Mouse (Mus musculus) liver, embryonic 13.5 days (tissue): ENCODE measurements at regions not wholly inside any gene's neighbourhood (a gene's known extent, or its start where the extent isn't known, plus 50 kb on each side); places are given as distances from the start of the nearest gene placed in this dataset.
"Not testable (repeated sequence)": the region's sequence is repeated elsewhere in the genome, so short reads cannot be mapped to it uniquely, and the experiment has no call there.

Experiments used
- ATAC-seq: fragments of 200-750 bp; cut with Nextera tagmentation; 2 replicates; pipeline ENCODE4 v1.8.0; 2017; ENCODE audit warnings: low read depth, mild to moderate bottlenecking, moderate number of reproducible peaks, moderate library complexity
- DNase-seq: peaks from one replicate; pipeline ENCODE4 v3.0.0; 2022
- H3K27ac ChIP-seq: fragments of 300-500 bp; sonication (generic); 2 replicates; pipeline ENCODE4 v1.5.1; 2015; ENCODE audit warnings: moderate library complexity, mild to moderate bottlenecking, inconsistent platforms
- H3K27me3 ChIP-seq: fragments of 300-500 bp; sonication (generic); 2 replicates; pipeline ENCODE4 v1.6.1; 2015; ENCODE audit warnings: mild to moderate bottlenecking, inconsistent platforms
- H3K36me3 ChIP-seq: fragments of 300-500 bp; sonication (generic); 2 replicates; pipeline ENCODE4 v1.6.1; 2015; ENCODE audit warnings: mild to moderate bottlenecking, inconsistent platforms
- H3K4me1 ChIP-seq: fragments of 300-500 bp; sonication (generic); replicated peaks from 2 replicates; pipeline ENCODE4 v1.6.1; 2015; ENCODE audit warnings: inconsistent platforms
- H3K4me2 ChIP-seq: fragments of 300-500 bp; sonication (generic); 2 replicates; pipeline ENCODE4 v1.6.1; 2015; ENCODE audit warnings: inconsistent platforms, mild to moderate bottlenecking, moderate library complexity
- H3K4me3 ChIP-seq: fragments of 300-500 bp; sonication (generic); replicated peaks from 2 replicates; pipeline ENCODE4 v1.5.1; 2015; ENCODE audit warnings: mild to moderate bottlenecking, inconsistent platforms
- H3K9ac ChIP-seq: fragments of 300-500 bp; sonication (generic); 2 replicates; pipeline ENCODE4 v1.6.1; 2015; ENCODE audit warnings: mild to moderate bottlenecking, inconsistent platforms
- H3K9me3 ChIP-seq: fragments of 300-500 bp; sonication (generic); replicated peaks from 2 replicates; pipeline ENCODE4 v1.6.1; 2016; ENCODE audit warnings: inconsistent platforms
- WGBS: fragments of 180-500 bp; shearing (Covaris S2); methylation state at CpG from one replicate; pipeline ENCODE4 v1.1.7; 2015; ENCODE audit not compliant: insufficient replicate concordance; 5-methylcytosine and 5-hydroxymethylcytosine counted together

DNA sequence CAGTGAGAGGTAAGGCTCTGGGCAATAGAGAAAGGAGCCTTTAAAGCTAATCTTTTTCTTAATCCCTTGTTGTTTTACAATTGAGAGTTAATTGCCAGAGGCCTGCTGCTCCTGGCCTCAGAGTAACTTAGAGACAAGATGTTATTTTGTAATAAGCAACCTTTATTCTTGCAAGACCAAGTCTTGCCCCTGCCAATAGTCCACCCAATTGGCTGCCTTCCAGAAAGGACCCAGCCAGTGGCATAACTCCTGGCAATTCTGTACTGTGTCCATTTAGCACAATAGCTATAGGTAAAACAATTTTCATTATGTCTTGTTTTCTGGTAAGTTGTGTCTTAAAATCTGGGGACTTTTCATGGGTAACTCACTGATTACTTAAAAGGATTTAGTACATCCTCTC, 411.9 kb upstream of the Ccdc54 start:
- Histone ChIP-seq H3K27me3 (no peaks in the 10 kb centered on the region), H3K4me1 (no peaks in the 10 kb centered on the region), H3K9me3 (no peaks in the 10 kb centered on the region), H3K4me3 (no peak overlapping the region), H3K9ac (no peak overlapping the region), H3K36me3 (no peaks in the 10 kb centered on the region), H3K27ac (no peak overlapping the region), H3K4me2 (no peak overlapping the region)
- ATAC-seq (no peak), DNase-seq (no peak)

DNA sequence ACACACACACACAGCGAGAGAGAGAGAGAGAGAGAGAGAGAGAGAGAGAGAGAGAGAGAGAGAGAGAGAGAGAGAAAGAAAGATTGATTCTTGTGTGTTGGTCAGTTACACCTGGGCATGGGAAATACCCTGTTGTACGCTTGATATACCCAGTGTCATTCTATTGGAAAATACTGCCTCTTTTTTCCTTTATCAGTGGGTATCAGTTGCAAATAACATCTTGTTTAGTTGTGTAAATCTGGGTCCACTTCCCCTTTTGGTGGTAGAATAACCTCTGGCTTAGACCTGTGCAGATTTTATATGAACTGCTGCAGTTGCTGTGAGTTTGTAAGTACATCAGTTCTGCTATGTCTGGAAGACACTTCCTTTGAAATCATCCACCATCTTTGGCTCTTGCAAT, 373.4 kb upstream of the Ccdc54 start:
- Histone ChIP-seq H3K27me3 (no peaks in the 10 kb centered on the region), H3K9me3 (no peaks in the 10 kb centered on the region), H3K27ac (no peak overlapping the region), H3K36me3 (no peaks in the 10 kb centered on the region), H3K4me2 (no peak overlapping the region), H3K4me3 (no peak overlapping the region), H3K9ac (no peak overlapping the region), H3K4me1 (no peaks in the 10 kb centered on the region)
- DNase-seq = no peak
- no peak for ATAC-seq
- 56% methylated on average over 2 of the region's 2 CpGs for WGBS

DNA sequence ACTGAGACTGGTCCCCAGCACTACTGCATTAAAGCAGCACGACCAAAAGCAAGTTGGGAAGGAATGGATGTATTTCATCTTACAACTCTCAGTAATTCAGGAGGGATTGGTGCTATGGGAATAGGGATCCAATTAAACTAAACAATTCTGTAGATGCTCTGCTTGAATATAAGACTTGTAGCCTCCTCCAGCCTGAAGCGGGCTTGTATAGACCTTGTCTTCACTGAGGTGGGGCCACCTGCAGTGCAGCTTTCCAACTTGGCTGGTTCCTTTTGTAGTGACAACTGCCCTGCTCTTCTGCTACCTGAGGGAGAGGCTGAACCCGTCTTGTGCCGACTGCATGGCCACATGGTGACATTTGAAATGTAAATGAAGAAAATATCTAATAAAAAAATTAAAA, 353.1 kb upstream of the Ccdc54 start:
- no peak for DNase-seq
- Histone ChIP-seq H3K4me1 (no peaks in the 10 kb centered on the region), H3K27ac (no peak overlapping the region), H3K27me3 (no peaks in the 10 kb centered on the region), H3K9ac (no peak overlapping the region), H3K36me3 (no peaks in the 10 kb centered on the region), H3K4me3 (no peak overlapping the region), H3K9me3 (no peaks in the 10 kb centered on the region), H3K4me2 (no peak overlapping the region)
- WGBS = 58% methylated on average over 4 of the region's 4 CpGs
- ATAC-seq = no peak

DNA sequence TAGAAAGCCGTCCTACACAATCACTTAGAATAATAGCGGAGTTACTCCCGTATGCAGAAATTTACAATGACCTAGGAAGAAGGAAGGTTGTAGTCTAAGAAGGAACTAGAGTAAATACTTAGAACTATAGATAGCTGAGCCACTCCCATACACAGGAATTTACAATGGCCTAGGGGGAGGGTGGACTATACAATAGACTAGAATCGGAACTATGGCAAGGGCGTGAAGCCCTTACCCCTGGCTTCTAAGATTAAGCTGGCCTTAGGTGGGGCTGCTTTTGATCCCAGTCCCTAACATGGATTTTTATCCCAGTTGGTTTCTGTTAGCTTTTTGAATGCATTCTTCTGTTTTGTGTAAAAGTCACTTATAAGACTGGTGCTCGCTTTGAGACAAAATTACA, 352.6 kb upstream of the Ccdc54 start:
- 78% methylated on average over 6 of the region's 6 CpGs for WGBS
- H3K9ac ChIP-seq = not testable (repeated sequence)

DNA sequence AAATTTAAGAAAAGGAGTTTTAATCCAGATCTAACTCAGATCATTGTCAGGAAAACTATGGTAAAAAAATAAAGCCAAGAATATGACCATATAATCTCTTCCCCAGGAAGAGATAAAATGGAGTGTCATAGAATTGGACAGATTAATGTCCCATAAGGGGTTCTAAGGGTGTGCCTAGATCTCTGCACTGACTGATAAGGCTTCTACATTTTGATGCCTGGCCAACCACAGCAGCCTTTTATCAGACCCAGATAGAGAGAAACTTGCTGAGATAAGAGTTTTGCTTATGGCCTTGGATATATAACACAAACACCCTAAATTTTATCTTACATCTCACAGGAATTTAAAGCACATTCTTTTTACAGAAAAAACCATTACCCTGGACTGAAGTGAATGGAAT, 351.3 kb upstream of the Ccdc54 start:
- ATAC-seq = no peak
- no peak for DNase-seq

More for the DNA sequence above, 352.6 kb upstream of the Ccdc54 start:
- not testable (repeated sequence) for H3K4me1 ChIP-seq, ATAC-seq, H3K4me2 ChIP-seq, H3K4me3 ChIP-seq, DNase-seq, H3K27ac ChIP-seq, H3K36me3 ChIP-seq, H3K9me3 ChIP-seq, H3K27me3 ChIP-seq

DNA sequence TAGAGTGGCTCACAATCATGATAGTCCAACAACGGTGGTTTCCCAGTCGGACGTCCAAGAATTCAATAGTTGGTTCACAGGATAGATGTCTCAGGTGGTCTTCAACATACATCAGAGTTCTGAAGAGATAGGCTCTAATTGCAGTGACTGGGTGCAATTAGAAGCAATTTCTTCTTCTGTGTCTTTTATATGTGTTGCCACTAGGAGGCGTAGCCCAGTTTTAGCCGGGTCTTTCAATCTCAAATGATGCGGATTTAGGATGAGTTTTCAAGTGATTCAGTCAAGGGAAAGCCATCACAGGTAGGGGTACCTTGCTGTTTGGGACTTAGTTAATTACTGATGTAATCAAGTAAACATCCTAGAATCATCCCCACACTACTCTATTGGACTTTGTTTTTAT, 348.4 kb upstream of the Ccdc54 start:
- Histone ChIP-seq H3K4me2 (no peak overlapping the region), H3K4me3 (no peak overlapping the region), H3K9me3 (no peaks in the 10 kb centered on the region), H3K27ac (no peak overlapping the region), H3K36me3 (no peaks in the 10 kb centered on the region), H3K27me3 (no peaks in the 10 kb centered on the region), H3K9ac (no peak overlapping the region), H3K4me1 (no peaks in the 10 kb centered on the region)
- ATAC-seq (no peak), DNase-seq (no peak)
- 29% methylated on average over 6 of the region's 6 CpGs for WGBS

More for the DNA sequence above, 351.3 kb upstream of the Ccdc54 start:
- Histone ChIP-seq H3K4me1 (no peaks in the 10 kb centered on the region), H3K9me3 (no peaks in the 10 kb centered on the region), H3K27ac (no peak overlapping the region), H3K27me3 (no peaks in the 10 kb centered on the region), H3K9ac (no peak overlapping the region), H3K4me3 (no peak overlapping the region), H3K4me2 (no peak overlapping the region), H3K36me3 (no peaks in the 10 kb centered on the region)

DNA sequence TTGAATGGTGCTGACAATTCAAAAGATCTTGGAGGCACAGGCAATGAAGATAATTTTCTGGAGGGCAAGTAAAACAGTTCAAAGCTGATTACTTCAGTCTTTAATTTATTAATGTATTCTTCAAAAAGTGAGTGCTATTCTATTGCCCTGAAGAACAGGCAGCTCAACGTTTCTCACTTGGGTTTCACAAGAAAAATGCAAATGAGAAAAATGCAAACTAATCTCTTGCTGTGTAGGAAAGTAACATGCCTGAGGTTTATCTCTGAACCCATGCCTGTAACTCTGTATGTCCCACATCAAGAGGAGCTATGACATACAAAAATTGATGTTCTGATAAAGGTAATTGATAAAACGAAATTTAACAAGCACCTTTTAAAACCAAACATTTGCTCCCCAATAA, 316.8 kb upstream of the Ccdc54 start:
- ATAC-seq (no peak), DNase-seq (no peak)
- Histone ChIP-seq H3K9me3 (no peaks in the 10 kb centered on the region), H3K4me1 (no peaks in the 10 kb centered on the region), H3K9ac (no peak overlapping the region), H3K4me3 (no peak overlapping the region), H3K27me3 (no peaks in the 10 kb centered on the region), H3K4me2 (no peak overlapping the region), H3K27ac (no peak overlapping the region), H3K36me3 (no peaks in the 10 kb centered on the region)
- WGBS = 31% methylated on average over 2 of the region's 2 CpGs

DNA sequence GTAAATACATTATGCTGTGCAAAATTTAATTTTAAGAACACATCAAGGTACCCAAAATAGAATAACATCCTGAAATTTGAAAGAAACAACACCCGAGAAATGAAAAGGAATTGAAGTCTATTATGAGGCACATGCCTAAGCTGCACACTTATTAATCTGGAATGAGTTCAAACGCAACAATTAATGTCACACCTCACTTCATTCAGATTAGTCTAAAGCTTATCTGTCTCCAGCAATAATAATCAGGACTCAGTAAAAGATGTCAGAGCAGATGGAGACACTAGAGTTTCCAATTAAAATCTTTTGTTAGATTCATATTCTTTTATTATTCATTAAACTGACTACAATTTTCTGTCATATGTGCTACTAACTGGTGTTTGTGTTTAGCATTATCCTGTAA, 308.2 kb upstream of the Ccdc54 start:
- Histone ChIP-seq H3K4me3 (no peak overlapping the region), H3K4me1 (no peaks in the 10 kb centered on the region), H3K27ac (no peak overlapping the region), H3K9ac (no peak overlapping the region), H3K9me3 (no peaks in the 10 kb centered on the region), H3K36me3 (no peaks in the 10 kb centered on the region), H3K27me3 (no peaks in the 10 kb centered on the region), H3K4me2 (no peak overlapping the region)
- DNase-seq (no peak), ATAC-seq (no peak)
- 73% methylated on average over 2 of the region's 2 CpGs for WGBS

DNA sequence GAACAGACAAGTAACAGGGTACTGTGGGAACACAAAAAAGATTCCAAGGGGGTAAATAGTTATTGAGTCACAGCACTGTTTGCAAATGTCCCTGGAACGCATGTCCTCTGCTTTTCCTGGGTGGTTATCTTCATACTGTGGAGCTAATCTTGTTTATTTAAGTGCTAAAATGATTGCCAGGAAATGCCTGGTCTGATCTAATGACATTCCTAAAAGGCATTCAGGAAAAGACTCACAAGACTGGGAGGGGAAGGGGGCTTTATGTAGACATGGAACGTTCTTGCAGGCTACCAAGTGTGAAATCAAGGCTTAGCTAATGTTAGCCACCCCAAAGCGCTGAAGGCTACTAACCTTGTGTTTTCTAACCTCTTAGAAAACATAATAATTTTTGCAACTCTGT, 287.0 kb upstream of the Ccdc54 start:
- Histone ChIP-seq H3K9me3 (no peaks in the 10 kb centered on the region), H3K4me2 (no peak overlapping the region), H3K27ac (no peak overlapping the region), H3K4me3 (no peak overlapping the region), H3K9ac (no peak overlapping the region), H3K4me1 (no peaks in the 10 kb centered on the region), H3K27me3 (no peaks in the 10 kb centered on the region), H3K36me3 (no peaks in the 10 kb centered on the region)
- ATAC-seq (no peak), DNase-seq (no peak)
- 31% methylated on average over 3 of the region's 3 CpGs for WGBS

DNA sequence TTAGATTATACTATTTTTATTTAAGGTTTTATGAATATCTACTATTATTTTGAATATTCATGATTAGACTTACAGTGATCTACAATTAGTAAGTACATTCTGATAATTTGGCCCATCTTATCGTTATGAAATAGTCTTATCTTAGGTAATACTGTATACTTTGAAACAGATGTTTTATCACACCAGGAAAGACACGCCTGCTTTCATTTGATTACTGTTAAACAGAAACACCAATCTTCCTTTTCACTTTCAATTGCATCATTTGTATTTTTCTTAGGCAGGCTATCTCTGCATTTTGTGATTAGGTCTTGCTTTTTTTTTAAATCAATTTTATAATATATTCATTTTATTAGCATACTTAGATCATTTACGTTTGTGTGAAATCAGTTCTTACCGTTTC, 280.4 kb upstream of the Ccdc54 start:
- no peak overlapping the region for H3K9ac ChIP-seq
- H3K4me3 ChIP-seq = no peak overlapping the region
- H3K4me2 ChIP-seq = no peak overlapping the region
- no peak for DNase-seq
- H3K4me1 ChIP-seq = no peaks in the 10 kb centered on the region
- H3K9me3 ChIP-seq = no peaks in the 10 kb centered on the region
- 58% methylated on average over 4 of the region's 4 CpGs for WGBS
- no peak for ATAC-seq
- no peaks in the 10 kb centered on the region for H3K27me3 ChIP-seq
- no peak overlapping the region for H3K27ac ChIP-seq
- no peaks in the 10 kb centered on the region for H3K36me3 ChIP-seq

DNA sequence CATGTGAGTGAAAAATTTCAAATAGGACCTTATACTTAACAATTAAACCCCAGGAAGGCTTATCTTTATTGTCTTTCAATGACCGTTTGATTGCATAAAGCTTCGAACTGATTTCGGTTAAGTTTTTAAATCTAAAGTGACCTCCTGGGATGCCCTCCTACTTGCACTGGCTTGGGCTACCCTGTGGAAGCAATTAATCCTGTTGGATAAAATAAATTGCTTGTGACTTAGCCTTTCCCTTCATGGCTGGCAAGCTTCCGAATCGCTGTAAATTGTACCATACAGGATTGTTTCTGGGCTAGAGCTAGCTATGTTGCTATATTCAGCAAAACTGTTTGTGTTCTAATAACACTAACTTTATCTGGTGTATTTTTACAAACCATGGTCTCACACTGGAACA, 272.6 kb upstream of the Ccdc54 start:
- DNase-seq (no peak), ATAC-seq (no peak)
- H3K9ac ChIP-seq = no peak overlapping the region
- H3K27me3 ChIP-seq = no peaks in the 10 kb centered on the region
- 77% methylated on average over 5 of the region's 5 CpGs for WGBS
- no peak overlapping the region for H3K27ac ChIP-seq
- no peak overlapping the region for H3K4me2 ChIP-seq
- H3K4me1 ChIP-seq = no peaks in the 10 kb centered on the region
- no peak overlapping the region for H3K4me3 ChIP-seq
- no peaks in the 10 kb centered on the region for H3K36me3 ChIP-seq
- H3K9me3 ChIP-seq = no peaks in the 10 kb centered on the region

DNA sequence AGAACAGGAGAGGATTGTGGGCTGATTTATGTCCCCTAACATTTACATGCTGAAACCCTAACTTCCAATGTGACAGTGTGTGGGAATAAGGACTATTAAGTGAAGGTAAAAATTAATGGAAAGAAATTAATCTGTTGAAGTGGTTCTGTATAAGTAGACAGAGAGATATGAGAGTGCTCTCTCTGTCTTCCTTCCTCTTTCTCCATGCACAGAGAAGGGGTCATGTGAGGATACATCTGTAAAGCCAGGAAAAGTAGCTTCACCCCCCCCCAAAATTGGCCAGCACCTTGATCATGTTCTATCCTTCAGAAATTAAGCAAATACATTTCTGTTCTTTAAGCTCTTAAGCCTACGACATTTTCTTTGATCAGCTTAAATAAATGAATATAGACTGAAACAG, 268.6 kb upstream of the Ccdc54 start:
- no peaks in the 10 kb centered on the region for H3K36me3 ChIP-seq
- no peak for ATAC-seq
- H3K4me3 ChIP-seq = no peak overlapping the region
- 74% methylated on average over 1 of the region's 1 CpGs for WGBS
- no peak for DNase-seq
- no peak overlapping the region for H3K27ac ChIP-seq
- H3K27me3 ChIP-seq = no peaks in the 10 kb centered on the region
- no peak overlapping the region for H3K9ac ChIP-seq
- no peak overlapping the region for H3K4me2 ChIP-seq
- no peaks in the 10 kb centered on the region for H3K9me3 ChIP-seq
- no peaks in the 10 kb centered on the region for H3K4me1 ChIP-seq

DNA sequence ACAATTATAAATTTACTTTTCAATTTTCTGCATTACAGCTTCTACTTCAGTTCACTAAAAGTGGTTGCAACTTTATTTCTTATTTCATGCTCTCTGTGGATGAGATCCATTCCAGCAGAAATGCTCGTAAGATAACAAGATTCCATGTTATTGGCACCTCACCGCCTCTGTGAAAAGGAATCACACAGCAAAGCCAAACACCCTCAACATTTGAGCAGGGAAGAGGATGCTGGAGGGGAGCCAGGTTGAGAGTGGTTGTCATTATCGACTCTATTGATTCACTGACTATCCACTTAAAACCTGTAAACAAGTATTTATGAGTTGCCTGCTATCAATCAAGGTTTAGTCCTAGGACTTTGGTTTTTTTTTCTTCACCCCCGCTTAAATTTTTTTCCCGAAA, 261.1 kb upstream of the Ccdc54 start:
- Histone ChIP-seq H3K4me3 (no peak overlapping the region), H3K27ac (no peak overlapping the region), H3K9ac (no peak overlapping the region), H3K4me1 (no peaks in the 10 kb centered on the region), H3K9me3 (no peaks in the 10 kb centered on the region), H3K27me3 (no peaks in the 10 kb centered on the region), H3K4me2 (no peak overlapping the region), H3K36me3 (no peaks in the 10 kb centered on the region)
- ATAC-seq (no peak), DNase-seq (no peak)
- 66% methylated on average over 5 of the region's 5 CpGs for WGBS
